Mouse (Mus musculus): ENCODE measurements around the gene Abhd12.
A peak's percentile ranks its signal among the peaks of the same experiment; 100 is the strongest.

The Abhd12 gene

GRCm38 (mm10) chr2:150816676-150817402 is 87.7 kb downstream of the Abhd12 start:
- no peak for DNase-seq (ENCODE audit: extremely low read depth, insufficient read length, low spot score)

- DNase-seq (ENCODE audit: extremely low read depth, insufficient read length, low spot score), result no peak
These were observed 91.7 kb downstream of the Abhd12 start for GRCm38 (mm10) chr2:150812816-150813215.

GRCm38 (mm10) chr2:150810603-150811002 is 93.9 kb downstream of the Abhd12 start:
- DNase-seq (ENCODE audit: extremely low read depth, insufficient read length, low spot score), result no peak

- DNase-seq (ENCODE audit: extremely low read depth, insufficient read length, low spot score), result no peak
These were observed 95.7 kb downstream of the Abhd12 start for GRCm38 (mm10) chr2:150808812-150809211.

- DNase-seq (ENCODE audit: extremely low read depth, insufficient read length, low spot score), result no peak
These were observed 96.2 kb downstream of the Abhd12 start for GRCm38 (mm10) chr2:150808381-150808780.

- DNase-seq (ENCODE audit: extremely low read depth, insufficient read length, low spot score), result no peak
These were observed 101.5 kb downstream of the Abhd12 start for GRCm38 (mm10) chr2:150803035-150803434.

GRCm38 (mm10) chr2:150800616-150801015 is 103.9 kb downstream of the Abhd12 start:
- DNase-seq (ENCODE audit: extremely low read depth, insufficient read length, low spot score), result no peak

GRCm38 (mm10) chr2:150798084-150798483 is 106.5 kb downstream of the Abhd12 start:
- DNase-seq (ENCODE audit: extremely low read depth, insufficient read length, low spot score), result no peak

GRCm38 (mm10) chr2:150793320-150793719 is 111.2 kb downstream of the Abhd12 start:
- no peak for DNase-seq (ENCODE audit: extremely low read depth, insufficient read length, low spot score)

GRCm38 (mm10) chr2:150788768-150789550 is 115.6 kb downstream of the Abhd12 start:
- peak; percentile 49 for DNase-seq (ENCODE audit: extremely low read depth, insufficient read length, low spot score)

GRCm38 (mm10) chr2:150787234-150787771 is 117.2 kb downstream of the Abhd12 start:
- peak; percentile 43 for DNase-seq (ENCODE audit: extremely low read depth, insufficient read length, low spot score)

- DNase-seq (ENCODE audit: extremely low read depth, insufficient read length, low spot score), result peak; percentile 91
These were observed 118.0 kb downstream of the Abhd12 start, which contains the start of gene Pygb for GRCm38 (mm10) chr2:150786251-150787180. Gene Pygb (plus strand): TSS chr2:150786735.

- DNase-seq (ENCODE audit: extremely low read depth, insufficient read length, low spot score), result no peak
These were observed 121.7 kb downstream of the Abhd12 start for GRCm38 (mm10) chr2:150782801-150783200.

All from 3134 (cell line).